Mouse (Mus musculus) stomach, embryonic 16.5 days (tissue): Measurements from ENCODE around the gene Man2b2. TPM values are rescaled to one million over a fixed set of nuclear protein-coding genes. Genes with fewer than 3 reads are reported as not detected.

Experiments used
- ATAC-seq: fragments of 200-750 bp; cut with Nextera tagmentation; 2 replicates; pipeline ENCODE4 v1.8.0; 2017; ENCODE audit warnings: moderate number of reproducible peaks, moderate TSS enrichment; ENCODE audit not compliant: insufficient read depth, low FRiP score
- H3K27ac ChIP-seq: fragments of 300-500 bp; sonication (generic); 2 replicates; pipeline ENCODE4 v1.5.1; 2014; ENCODE audit warnings: low read length
- H3K27me3 ChIP-seq: fragments of 300-500 bp; sonication (generic); 2 replicates; pipeline ENCODE4 v1.6.1; 2014; ENCODE audit warnings: low read length, control low read depth, mixed read lengths; ENCODE audit not compliant: control insufficient read depth, insufficient read depth
- H3K36me3 ChIP-seq: fragments of 300-500 bp; sonication (generic); 2 replicates; pipeline ENCODE4 v1.6.1; 2014; ENCODE audit warnings: low read length; ENCODE audit not compliant: control insufficient read depth, insufficient read depth
- H3K4me1 ChIP-seq: fragments of 300-500 bp; sonication (generic); 2 replicates; pipeline ENCODE4 v1.6.1; 2014; ENCODE audit warnings: low read length, control low read depth, mixed read lengths; ENCODE audit not compliant: control insufficient read depth, insufficient read depth
- H3K4me2 ChIP-seq: fragments of 300-500 bp; sonication (generic); 2 replicates; pipeline ENCODE4 v1.6.1; 2014; ENCODE audit warnings: low read depth, low read length, mixed read lengths
- H3K4me3 ChIP-seq: fragments of 300-500 bp; sonication (generic); replicated peaks from 2 replicates; pipeline ENCODE4 v1.5.1; 2014; ENCODE audit warnings: mild to moderate bottlenecking, low read length
- H3K9ac ChIP-seq: fragments of 300-500 bp; sonication (generic); 2 replicates; pipeline ENCODE4 v1.6.1; 2014; ENCODE audit warnings: low read length
- H3K9me3 ChIP-seq: fragments of 300-500 bp; sonication (generic); replicated peaks from 2 replicates; pipeline ENCODE4 v1.6.1; 2016; ENCODE audit warnings: low read length, control low read depth; ENCODE audit not compliant: control insufficient read depth
- WGBS: fragments of 180-500 bp; shearing (Covaris S2); extraction: QIAGEN DNeasy Blood & Tissue Kit; methylation state at CpG from one replicate; pipeline ENCODE4 v1.1.7; 2014; 5-methylcytosine and 5-hydroxymethylcytosine counted together
- polyA plus RNA-seq: library from polyadenylated mRNA; unstranded; fragments of >200 nt; fragmentation: Nextera tagmentation; extraction: Ambion mirVana; gene quantifications from 2 replicates; pipeline ENCODE4 v1.2.1, GENCODE M21; 2015

Gene Man2b2
- polyA plus RNA-seq, 1 experiment from 2014 or later: 21.8 TPM

DNA sequence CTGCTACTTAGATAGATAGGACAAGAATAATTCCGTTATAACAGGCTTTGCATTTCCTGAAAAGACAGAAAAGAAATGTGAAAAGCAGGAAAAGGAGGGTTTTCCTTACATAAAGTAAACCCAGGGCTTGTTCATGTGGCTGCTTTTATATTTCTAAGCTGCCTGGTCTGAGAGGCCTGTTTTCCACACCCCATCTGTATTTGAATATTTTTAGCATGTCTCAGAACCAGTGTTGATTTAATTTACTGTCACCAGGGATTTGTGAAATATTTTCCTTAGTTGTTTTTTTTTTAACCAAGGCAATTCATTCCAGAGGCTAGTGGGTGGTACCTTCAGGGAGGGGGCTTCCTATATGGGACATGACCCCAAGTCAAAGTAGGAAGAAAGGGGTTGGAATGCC, 11.2 kb upstream of the Man2b2 start:
- no peak overlapping the region for H3K27ac ChIP-seq
- H3K9ac ChIP-seq: no peak overlapping the region
- no peak overlapping the region for H3K4me2 ChIP-seq
- H3K36me3 ChIP-seq: no peaks in the 10 kb centered on the region
- H3K4me3 ChIP-seq: no peak overlapping the region
- WGBS: 52% methylated on average over 1 of the region's 1 CpGs
- H3K9me3 ChIP-seq: no peaks in the 10 kb centered on the region
- no peak for ATAC-seq
- no peaks in the 10 kb centered on the region for H3K27me3 ChIP-seq
- H3K4me1 ChIP-seq: no peaks in the 10 kb centered on the region

DNA sequence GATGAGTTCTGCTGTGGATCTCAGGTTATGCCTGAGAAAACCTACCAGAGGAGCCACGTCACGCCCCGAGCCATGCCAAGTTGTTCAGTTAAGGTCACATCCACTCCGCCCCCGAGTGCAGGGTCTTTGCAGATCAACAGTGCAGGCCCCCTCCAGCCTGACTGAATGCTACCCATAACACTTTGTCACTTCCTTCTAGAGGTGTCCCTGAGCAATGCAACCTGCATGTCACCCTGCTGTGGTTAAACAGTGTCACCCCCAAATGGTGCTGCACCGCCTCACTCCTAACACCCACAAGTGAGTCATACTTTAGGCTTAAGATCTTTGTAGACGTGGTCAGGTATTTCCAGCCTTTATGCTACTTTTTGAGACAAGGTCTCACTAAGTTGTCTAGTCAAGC, 9.6 kb upstream of the Man2b2 start:
- Histone ChIP-seq H3K27me3 (no peaks in the 10 kb centered on the region), H3K4me2 (no peak overlapping the region), H3K9ac (no peak overlapping the region), H3K27ac (no peak overlapping the region), H3K9me3 (no peaks in the 10 kb centered on the region), H3K4me1 (no peaks in the 10 kb centered on the region), H3K36me3 (no peaks in the 10 kb centered on the region), H3K4me3 (no peak overlapping the region)
- ATAC-seq: no peak
- 73% methylated on average over 7 of the region's 7 CpGs for WGBS

DNA sequence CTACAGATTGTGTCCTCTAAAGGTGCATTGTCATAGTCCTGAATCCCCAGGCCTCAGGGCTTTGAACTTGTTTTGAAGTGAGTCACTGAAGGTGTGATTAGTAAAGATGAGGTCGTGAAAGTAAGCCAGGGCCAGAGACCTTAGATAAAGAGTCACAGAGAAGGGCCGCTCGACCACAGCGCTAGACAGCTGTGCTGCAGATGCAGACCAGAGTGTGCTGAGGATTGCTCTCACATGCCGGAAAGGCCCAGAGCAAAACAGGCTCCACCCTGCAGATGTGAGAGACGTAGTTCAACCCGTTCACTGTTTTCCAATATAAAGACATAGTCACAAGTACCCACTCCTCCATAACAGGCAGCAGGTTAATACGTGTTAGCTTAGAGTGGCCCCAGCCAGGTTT, 9.1 kb upstream of the Man2b2 start:
- H3K27me3 ChIP-seq: no peaks in the 10 kb centered on the region
- ATAC-seq: no peak
- WGBS: 56% methylated on average over 8 of the region's 8 CpGs
- no peaks in the 10 kb centered on the region for H3K4me1 ChIP-seq
- no peak overlapping the region for H3K27ac ChIP-seq
- no peaks in the 10 kb centered on the region for H3K9me3 ChIP-seq
- H3K36me3 ChIP-seq: no peaks in the 10 kb centered on the region
- H3K4me3 ChIP-seq: no peak overlapping the region
- no peak overlapping the region for H3K9ac ChIP-seq
- no peak overlapping the region for H3K4me2 ChIP-seq

DNA sequence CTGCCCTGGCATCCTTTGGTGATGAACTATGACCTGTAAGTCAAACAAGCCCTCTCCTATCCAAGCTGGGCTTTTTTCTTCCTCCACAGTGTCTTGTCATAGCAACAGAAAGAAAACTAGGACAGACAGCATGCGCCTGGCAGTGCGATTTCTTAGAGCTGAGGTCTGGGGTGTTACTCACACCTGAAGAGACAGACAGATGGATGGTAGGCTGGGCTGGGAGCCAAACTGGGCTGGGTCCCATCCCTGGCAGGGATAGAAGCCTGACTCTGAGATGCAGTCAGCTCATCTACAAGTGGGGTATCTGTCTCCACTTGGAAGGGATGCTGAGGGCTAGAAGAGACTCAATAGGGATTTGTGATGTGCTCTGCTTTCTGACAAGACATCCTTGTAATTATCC, 8.6 kb upstream of the Man2b2 start:
- no peaks in the 10 kb centered on the region for H3K4me1 ChIP-seq
- no peak for ATAC-seq
- H3K9ac ChIP-seq: no peak overlapping the region
- WGBS: 72% methylated on average over 2 of the region's 2 CpGs
- H3K36me3 ChIP-seq: no peaks in the 10 kb centered on the region
- no peak overlapping the region for H3K27ac ChIP-seq
- no peak overlapping the region for H3K4me2 ChIP-seq
- no peaks in the 10 kb centered on the region for H3K27me3 ChIP-seq
- no peaks in the 10 kb centered on the region for H3K9me3 ChIP-seq
- no peak overlapping the region for H3K4me3 ChIP-seq

DNA sequence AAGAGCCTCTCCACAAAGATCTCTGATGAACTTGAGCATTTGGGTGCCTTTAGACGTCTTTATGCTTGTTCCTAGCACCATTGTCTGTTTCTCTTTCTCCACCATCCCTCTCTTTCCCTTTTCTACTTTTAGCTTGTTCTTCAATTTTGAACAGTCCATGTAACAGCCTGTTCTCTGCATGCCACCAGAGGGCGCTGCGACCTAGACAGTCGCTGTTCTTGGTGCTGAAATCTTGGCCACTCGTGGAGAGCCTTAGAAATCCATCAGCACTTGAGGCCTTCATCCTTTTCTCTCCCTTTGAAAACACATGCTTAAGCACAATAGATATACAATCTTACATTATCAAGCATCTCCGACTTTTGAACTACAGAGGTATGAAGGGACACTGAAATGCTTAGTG, 5.5 kb upstream of the Man2b2 start:
- Histone ChIP-seq H3K9ac (no peak overlapping the region), H3K4me1 (no peaks in the 10 kb centered on the region), H3K9me3 (no peaks in the 10 kb centered on the region), H3K27ac (no peak overlapping the region), H3K36me3 (no peaks in the 10 kb centered on the region), H3K27me3 (no peaks in the 10 kb centered on the region), H3K4me3 (no peak overlapping the region), H3K4me2 (no peak overlapping the region)
- WGBS: 3% methylated on average over 6 of the region's 6 CpGs
- ATAC-seq: no peak

DNA sequence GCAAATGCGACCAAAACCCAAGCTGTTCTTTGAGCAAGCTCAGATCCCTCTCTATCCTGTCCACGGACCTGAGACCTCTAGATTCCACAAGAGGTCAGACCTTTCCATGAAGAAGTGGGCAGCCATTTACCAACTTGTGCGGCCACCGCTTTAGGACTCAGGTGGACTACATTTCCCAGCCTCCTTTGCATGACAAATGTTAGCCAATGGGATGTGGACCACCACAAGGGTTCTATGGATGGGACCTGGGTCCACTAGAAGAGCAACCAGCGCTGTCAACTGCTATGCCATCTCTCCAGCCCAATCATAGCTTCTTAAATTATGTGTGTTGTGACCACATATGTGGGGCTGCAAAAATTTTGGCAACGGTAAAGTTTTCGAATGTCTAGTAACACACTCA, 819 bp upstream of the Man2b2 start:
- H3K4me2 ChIP-seq: no peak overlapping the region
- no peak for ATAC-seq
- no peaks in the 10 kb centered on the region for H3K36me3 ChIP-seq
- H3K27me3 ChIP-seq: no peaks in the 10 kb centered on the region
- 0 out of 2 replicates have a peak, but pooled peaks cover 2% of the 10 kb centered on the region for H3K4me1 ChIP-seq
- WGBS: 58% methylated on average over 7 of the region's 7 CpGs
- no peak overlapping the region for H3K4me3 ChIP-seq
- no peak overlapping the region for H3K27ac ChIP-seq
- H3K9me3 ChIP-seq: no peaks in the 10 kb centered on the region
- H3K9ac ChIP-seq: no peak overlapping the region

DNA sequence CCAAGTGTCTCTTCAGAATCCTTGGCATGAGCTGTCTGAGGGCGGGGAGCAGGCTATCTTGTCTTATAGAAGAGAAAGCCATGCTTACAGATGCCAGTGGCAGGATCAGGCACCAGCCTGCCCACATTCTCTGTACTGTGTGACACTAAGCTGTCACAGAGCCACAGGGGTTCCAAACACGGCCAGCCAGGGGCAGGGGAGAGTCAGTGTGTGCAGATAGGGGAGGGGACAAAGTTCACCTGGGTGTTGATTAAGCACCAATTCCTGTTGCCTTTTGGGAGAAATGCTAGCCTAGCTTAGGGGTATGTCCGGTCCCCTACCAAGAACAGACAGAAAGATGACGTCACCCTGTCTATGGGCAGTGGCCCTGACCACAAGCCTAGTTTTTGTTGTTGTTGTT, 1.4 kb downstream of the Man2b2 start:
- H3K27ac ChIP-seq: no peak overlapping the region
- no peaks in the 10 kb centered on the region for H3K27me3 ChIP-seq
- H3K36me3 ChIP-seq: no peaks in the 10 kb centered on the region
- H3K9me3 ChIP-seq: no peaks in the 10 kb centered on the region
- WGBS: 66% methylated on average over 4 of the region's 4 CpGs
- no peak overlapping the region for H3K9ac ChIP-seq
- 0 out of 2 replicates have a peak, but pooled peaks cover 2% of the 10 kb centered on the region for H3K4me1 ChIP-seq
- H3K4me2 ChIP-seq: no peak overlapping the region
- ATAC-seq: no peak
- H3K4me3 ChIP-seq: no peak overlapping the region

DNA sequence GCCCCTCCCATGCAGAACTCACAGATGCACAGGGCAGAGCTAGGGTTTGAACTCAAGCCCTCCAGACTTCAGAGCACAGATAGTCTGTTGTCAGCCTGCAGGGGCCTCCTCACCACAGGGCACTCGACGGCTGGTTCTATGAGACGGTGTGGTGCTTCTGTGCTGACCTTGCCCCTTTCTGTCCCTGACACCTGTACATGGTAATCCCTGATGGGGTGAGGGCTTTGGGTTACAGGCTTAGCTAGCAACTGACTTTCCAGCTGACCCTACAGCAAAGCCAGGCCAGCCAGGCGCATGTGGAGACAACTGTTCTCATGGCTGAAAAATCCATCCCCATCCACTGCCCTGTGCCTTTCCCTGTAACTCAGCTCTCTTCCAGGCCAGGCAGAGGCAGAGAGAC, 7.5 kb downstream of the Man2b2 start:
- 87% methylated on average over 4 of the region's 4 CpGs for WGBS
- Histone ChIP-seq H3K9me3 (no peaks in the 10 kb centered on the region), H3K4me3 (no peak overlapping the region), H3K36me3 (no peaks in the 10 kb centered on the region), H3K9ac (no peak overlapping the region), H3K4me1 (no peaks in the 10 kb centered on the region), H3K27ac (no peak overlapping the region), H3K27me3 (no peaks in the 10 kb centered on the region), H3K4me2 (no peak overlapping the region)
- ATAC-seq: no peak

DNA sequence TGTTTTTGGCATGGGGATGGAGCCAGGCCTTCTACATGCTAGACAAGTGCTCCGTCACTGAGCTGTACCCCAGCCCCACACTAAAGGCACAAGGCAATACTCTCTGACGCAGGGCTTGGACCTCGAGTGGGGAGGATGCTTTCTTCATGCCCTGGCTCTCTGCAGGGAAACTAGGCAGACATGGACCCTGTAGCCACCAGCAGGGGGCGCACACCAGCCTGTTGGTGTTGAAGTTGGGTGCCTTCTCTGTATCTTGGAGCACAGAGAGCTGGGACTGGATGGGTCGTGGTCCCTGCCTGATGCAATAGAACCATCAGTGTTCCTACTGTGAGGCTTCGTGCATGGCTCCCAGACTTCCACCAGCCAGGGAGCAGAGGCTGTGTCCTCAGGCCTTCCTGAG, 10.3 kb downstream of the Man2b2 start:
- Histone ChIP-seq H3K4me3 (no peak overlapping the region), H3K36me3 (no peaks in the 10 kb centered on the region), H3K4me1 (no peaks in the 10 kb centered on the region), H3K27ac (no peak overlapping the region), H3K9me3 (no peaks in the 10 kb centered on the region), H3K4me2 (no peak overlapping the region), H3K9ac (no peak overlapping the region), H3K27me3 (no peaks in the 10 kb centered on the region)
- WGBS: 49% methylated on average over 6 of the region's 6 CpGs
- no peak; the same call in 1 of the 2 replicates for ATAC-seq

DNA sequence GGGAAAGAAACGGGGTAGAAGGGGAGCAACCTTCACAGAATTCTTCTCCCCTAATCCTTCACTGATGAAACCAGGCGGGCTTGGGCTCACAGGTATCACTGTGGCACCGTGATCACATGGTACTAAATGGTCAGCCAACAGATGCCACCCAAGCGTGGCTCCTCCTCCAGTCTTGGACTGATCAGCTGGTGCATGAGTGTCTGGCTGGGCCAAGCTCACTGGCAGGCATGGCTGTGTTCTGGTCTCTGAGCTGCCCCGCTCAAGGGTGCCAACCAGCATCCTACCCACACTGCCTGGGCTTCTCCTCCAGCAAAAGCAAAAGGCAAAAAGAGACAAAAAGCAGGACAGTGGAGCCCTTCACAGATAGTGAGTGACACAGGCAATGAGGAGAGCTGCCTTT, 10.7 kb downstream of the Man2b2 start:
- no peaks in the 10 kb centered on the region for H3K36me3 ChIP-seq
- no peaks in the 10 kb centered on the region for H3K4me1 ChIP-seq
- no peak overlapping the region for H3K27ac ChIP-seq
- H3K27me3 ChIP-seq: no peaks in the 10 kb centered on the region
- H3K9ac ChIP-seq: no peak overlapping the region
- ATAC-seq: no peak
- H3K4me2 ChIP-seq: no peak overlapping the region
- H3K4me3 ChIP-seq: no peak overlapping the region
- H3K9me3 ChIP-seq: no peaks in the 10 kb centered on the region
- WGBS: 85% methylated on average over 5 of the region's 5 CpGs
